Mouse (Mus musculus): ENCODE data around the gene Tbx19. TPM values are rescaled to one million over a fixed set of nuclear protein-coding genes. Genes with fewer than 3 reads are reported as not detected.

Tbx19 gene
- polyA plus RNA-seq, 1 experiment from 2014 or later = not detected

- Histone ChIP-seq H3K27ac (ENCODE audit: low read depth, low read length) (no peak overlapping the region), H3K27me3 (ENCODE audit: control insufficient read depth, insufficient read depth, low read length) (no peaks in the 10 kb centered on the region), H3K9me3 (ENCODE audit: control insufficient read depth, low read length) (no peaks in the 10 kb centered on the region), H3K4me3 (ENCODE audit: low read depth, low read length) (no peak overlapping the region), H3K9ac (ENCODE audit: low read length) (no peak overlapping the region), H3K4me2 (ENCODE audit: low read depth) (no peak overlapping the region), H3K36me3 (ENCODE audit: control insufficient read depth, insufficient read depth, low read length) (no peaks in the 10 kb centered on the region), H3K4me1 (ENCODE audit: control insufficient read depth, insufficient read depth, low read length) (no peaks in the 10 kb centered on the region; the same call in 1 of the 2 replicates)
- DNase-seq (ENCODE audit: low spot score) (no peak), ATAC-seq (ENCODE audit: insufficient read depth, low FRiP score, low TSS enrichment) (no peak)
- 70% methylated on average over 15 of the region's 15 CpGs for WGBS
Observed at GRCm38 (mm10) chr1:165119011-165119726, 41.4 kb downstream of the Tbx19 start.

- H3K4me1 ChIP-seq (ENCODE audit: control insufficient read depth, insufficient read depth, low read length) = no peaks in the 10 kb centered on the region
- no peaks in the 10 kb centered on the region for H3K9me3 ChIP-seq (ENCODE audit: control insufficient read depth, low read length)
- WGBS = 47% methylated on average over 17 of the region's 17 CpGs
- no peak overlapping the region for H3K9ac ChIP-seq (ENCODE audit: low read length)
- H3K4me2 ChIP-seq (ENCODE audit: low read depth) = no peak overlapping the region
- no peaks in the 10 kb centered on the region for H3K27me3 ChIP-seq (ENCODE audit: control insufficient read depth, insufficient read depth, low read length)
- DNase-seq (ENCODE audit: low spot score) (no peak), ATAC-seq (ENCODE audit: insufficient read depth, low FRiP score, low TSS enrichment) (no peak)
- no peaks in the 10 kb centered on the region for H3K36me3 ChIP-seq (ENCODE audit: control insufficient read depth, insufficient read depth, low read length)
- no peak overlapping the region for H3K4me3 ChIP-seq (ENCODE audit: low read depth, low read length)
- no peak overlapping the region for H3K27ac ChIP-seq (ENCODE audit: low read depth, low read length)
Observed at GRCm38 (mm10) chr1:165114460-165115175, 46.0 kb downstream of the Tbx19 start.

GRCm38 (mm10) chr1:165113700-165114099 is 46.9 kb downstream of the Tbx19 start:
- ATAC-seq (ENCODE audit: insufficient read depth, low FRiP score, low TSS enrichment) = no peak
- Histone ChIP-seq H3K36me3 (ENCODE audit: control insufficient read depth, insufficient read depth, low read length) (no peaks in the 10 kb centered on the region), H3K4me1 (ENCODE audit: control insufficient read depth, insufficient read depth, low read length) (no peaks in the 10 kb centered on the region), H3K4me2 (ENCODE audit: low read depth) (no peak overlapping the region), H3K9me3 (ENCODE audit: control insufficient read depth, low read length) (no peaks in the 10 kb centered on the region), H3K27ac (ENCODE audit: low read depth, low read length) (no peak overlapping the region), H3K27me3 (ENCODE audit: control insufficient read depth, insufficient read depth, low read length) (no peaks in the 10 kb centered on the region), H3K9ac (ENCODE audit: low read length) (no peak overlapping the region), H3K4me3 (ENCODE audit: low read depth, low read length) (no peak overlapping the region)
- DNase-seq (ENCODE audit: low spot score) = no peak
- 33% methylated on average over 11 of the region's 11 CpGs for WGBS

- Histone ChIP-seq H3K27me3 (ENCODE audit: control insufficient read depth, insufficient read depth, low read length) (no peaks in the 10 kb centered on the region), H3K4me2 (ENCODE audit: low read depth) (no peak overlapping the region), H3K9me3 (ENCODE audit: control insufficient read depth, low read length) (no peaks in the 10 kb centered on the region), H3K9ac (ENCODE audit: low read length) (no peak overlapping the region), H3K27ac (ENCODE audit: low read depth, low read length) (no peak overlapping the region), H3K36me3 (ENCODE audit: control insufficient read depth, insufficient read depth, low read length) (no peaks in the 10 kb centered on the region), H3K4me1 (ENCODE audit: control insufficient read depth, insufficient read depth, low read length) (no peaks in the 10 kb centered on the region), H3K4me3 (ENCODE audit: low read depth, low read length) (no peak overlapping the region)
- DNase-seq (ENCODE audit: low spot score) (no peak), ATAC-seq (ENCODE audit: insufficient read depth, low FRiP score, low TSS enrichment) (no peak)
- 88% methylated on average over 2 of the region's 2 CpGs for WGBS
Observed at GRCm38 (mm10) chr1:165110659-165111058, 49.9 kb downstream of the Tbx19 start.

- no peak overlapping the region for H3K9ac ChIP-seq (ENCODE audit: low read length)
- WGBS = 79% methylated on average over 5 of the region's 5 CpGs
- DNase-seq (ENCODE audit: low spot score) (no peak), ATAC-seq (ENCODE audit: insufficient read depth, low FRiP score, low TSS enrichment) (no peak)
- H3K4me3 ChIP-seq (ENCODE audit: low read depth, low read length) = no peak overlapping the region
- H3K27me3 ChIP-seq (ENCODE audit: control insufficient read depth, insufficient read depth, low read length) = no peaks in the 10 kb centered on the region
- H3K4me2 ChIP-seq (ENCODE audit: low read depth) = no peak overlapping the region
- H3K9me3 ChIP-seq (ENCODE audit: control insufficient read depth, low read length) = no peaks in the 10 kb centered on the region
- no peak overlapping the region for H3K27ac ChIP-seq (ENCODE audit: low read depth, low read length)
- H3K4me1 ChIP-seq (ENCODE audit: control insufficient read depth, insufficient read depth, low read length) = no peaks in the 10 kb centered on the region
- H3K36me3 ChIP-seq (ENCODE audit: control insufficient read depth, insufficient read depth, low read length) = no peaks in the 10 kb centered on the region
Observed at GRCm38 (mm10) chr1:165109135-165109534, 51.4 kb downstream of the Tbx19 start.

- no peaks in the 10 kb centered on the region for H3K9me3 ChIP-seq (ENCODE audit: control insufficient read depth, low read length)
- no peaks in the 10 kb centered on the region for H3K27me3 ChIP-seq (ENCODE audit: control insufficient read depth, insufficient read depth, low read length)
- H3K4me2 ChIP-seq (ENCODE audit: low read depth) = no peak overlapping the region
- 67% methylated on average over 5 of the region's 5 CpGs for WGBS
- DNase-seq (ENCODE audit: low spot score) (no peak), ATAC-seq (ENCODE audit: insufficient read depth, low FRiP score, low TSS enrichment) (no peak)
- no peaks in the 10 kb centered on the region for H3K36me3 ChIP-seq (ENCODE audit: control insufficient read depth, insufficient read depth, low read length)
- H3K9ac ChIP-seq (ENCODE audit: low read length) = no peak overlapping the region
- H3K4me1 ChIP-seq (ENCODE audit: control insufficient read depth, insufficient read depth, low read length) = no peaks in the 10 kb centered on the region
- H3K4me3 ChIP-seq (ENCODE audit: low read depth, low read length) = no peak overlapping the region
- no peak overlapping the region for H3K27ac ChIP-seq (ENCODE audit: low read depth, low read length)
Observed at GRCm38 (mm10) chr1:165108477-165108876, 52.1 kb downstream of the Tbx19 start.

- Histone ChIP-seq H3K4me3 (ENCODE audit: low read depth, low read length) (no peak overlapping the region), H3K9me3 (ENCODE audit: control insufficient read depth, low read length) (no peaks in the 10 kb centered on the region), H3K9ac (ENCODE audit: low read length) (no peak overlapping the region), H3K4me1 (ENCODE audit: control insufficient read depth, insufficient read depth, low read length) (no peaks in the 10 kb centered on the region), H3K36me3 (ENCODE audit: control insufficient read depth, insufficient read depth, low read length) (no peaks in the 10 kb centered on the region), H3K4me2 (ENCODE audit: low read depth) (no peak overlapping the region), H3K27ac (ENCODE audit: low read depth, low read length) (no peak overlapping the region), H3K27me3 (ENCODE audit: control insufficient read depth, insufficient read depth, low read length) (no peaks in the 10 kb centered on the region)
- ATAC-seq (ENCODE audit: insufficient read depth, low FRiP score, low TSS enrichment) (no peak), DNase-seq (ENCODE audit: low spot score) (no peak)
- 54% methylated on average over 2 of the region's 2 CpGs for WGBS
Observed at GRCm38 (mm10) chr1:165106011-165106385, 54.6 kb downstream of the Tbx19 start.

- no peak for ATAC-seq (ENCODE audit: insufficient read depth, low FRiP score, low TSS enrichment)
- H3K27me3 ChIP-seq (ENCODE audit: control insufficient read depth, insufficient read depth, low read length) = no peaks in the 10 kb centered on the region
Observed at GRCm38 (mm10) chr1:165105270-165106010, 55.1 kb downstream of the Tbx19 start.

More at GRCm38 (mm10) chr1:165105270-165106010, 55.1 kb downstream of the Tbx19 start:
- H3K4me2 ChIP-seq (ENCODE audit: low read depth) = no peak overlapping the region
- DNase-seq (ENCODE audit: low spot score) = no peak
- no peak overlapping the region for H3K27ac ChIP-seq (ENCODE audit: low read depth, low read length)
- H3K9ac ChIP-seq (ENCODE audit: low read length) = no peak overlapping the region
- no peaks in the 10 kb centered on the region for H3K36me3 ChIP-seq (ENCODE audit: control insufficient read depth, insufficient read depth, low read length)
- H3K4me1 ChIP-seq (ENCODE audit: control insufficient read depth, insufficient read depth, low read length) = no peaks in the 10 kb centered on the region
- no peak overlapping the region for H3K4me3 ChIP-seq (ENCODE audit: low read depth, low read length)
- WGBS = 79% methylated on average over 9 of the region's 9 CpGs
- no peaks in the 10 kb centered on the region for H3K9me3 ChIP-seq (ENCODE audit: control insufficient read depth, low read length)
